Mouse (Mus musculus) forebrain, embryonic 10.5 days (tissue): Measurements from ENCODE around the gene Man1b1. TPM values are rescaled to one million over a fixed set of nuclear protein-coding genes. Genes with fewer than 3 reads are reported as not detected.

ENCODE experiments used
- DNase-seq: peaks from one replicate; pipeline ENCODE4 v3.0.0-alpha.2; 2017; ENCODE audit warnings: low spot score; ENCODE audit errors: extremely low spot score
- H3K27ac ChIP-seq: fragments of 300-500 bp; sonication (generic); 2 replicates; pipeline ENCODE4 v1.5.1; 2016; ENCODE audit warnings: mild to moderate bottlenecking
- H3K27me3 ChIP-seq: fragments of 300-500 bp; sonication (generic); 2 replicates; pipeline ENCODE4 v1.6.1; 2016; ENCODE audit warnings: mild to moderate bottlenecking; ENCODE audit not compliant: poor library complexity, severe bottlenecking
- H3K36me3 ChIP-seq: fragments of 300-500 bp; sonication (generic); replicated peaks from 2 replicates; pipeline ENCODE4 v1.6.1; 2016; ENCODE audit warnings: mild to moderate bottlenecking, moderate library complexity
- H3K4me1 ChIP-seq: fragments of 300-500 bp; sonication (generic); 2 replicates; pipeline ENCODE4 v1.6.1; 2016
- H3K4me3 ChIP-seq: fragments of 300-500 bp; sonication (generic); 2 replicates; pipeline ENCODE4 v1.5.1; 2016; ENCODE audit warnings: mild to moderate bottlenecking, moderate library complexity
- H3K9me3 ChIP-seq: fragments of 300-500 bp; sonication (generic); 2 replicates; pipeline ENCODE4 v1.6.1; 2016; ENCODE audit warnings: mild to moderate bottlenecking, moderate library complexity
- WGBS: fragments of 180-500 bp; shearing (Covaris S2); methylation state at CpG from one replicate; pipeline ENCODE4 v1.1.7; 2016; 5-methylcytosine and 5-hydroxymethylcytosine counted together
- polyA plus RNA-seq: library from polyadenylated mRNA; unstranded; fragments of >200 nt; fragmentation: Nextera tagmentation; extraction: Ambion mirVana; gene quantifications from 2 replicates; pipeline ENCODE4 v1.2.1, GENCODE M21; 2016

Gene Man1b1
- polyA plus RNA-seq, 1 experiment from 2014 or later = 53.5 TPM

DNA sequence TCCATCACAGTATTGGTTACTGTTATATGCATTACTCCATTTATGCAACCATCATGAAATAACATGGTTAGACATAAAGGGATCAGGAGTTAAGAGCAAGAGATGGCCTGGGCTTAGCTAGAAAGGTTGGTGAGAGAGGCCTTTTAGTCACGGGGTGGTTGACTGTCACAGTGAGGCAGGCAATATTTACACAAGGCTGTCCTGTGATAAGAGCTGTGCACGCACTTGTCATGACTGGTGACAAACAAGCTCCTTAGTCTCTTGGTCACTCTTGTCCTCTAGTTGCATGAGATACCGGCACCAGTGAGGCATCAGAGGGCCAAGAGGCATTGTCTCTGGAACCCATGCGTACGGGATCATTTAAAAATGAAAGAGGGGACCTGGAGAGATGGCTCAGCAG lies 52.4 kb downstream of the Man1b1 start:
- Histone ChIP-seq H3K27me3 (no peaks in the 10 kb centered on the region), H3K4me3 (no peak overlapping the region), H3K36me3 (no peaks in the 10 kb centered on the region), H3K4me1 (no peaks in the 10 kb centered on the region), H3K9me3 (no peaks in the 10 kb centered on the region), H3K27ac (no peak overlapping the region)
- 83% methylated on average over 5 of the region's 5 CpGs for WGBS
- DNase-seq = no peak

GRCm38 (mm10) chr2:25391266-25391665 lies 59.1 kb downstream of the Man1b1 start:
- Histone ChIP-seq H3K9me3 (no peaks in the 10 kb centered on the region), H3K36me3 (no peaks in the 10 kb centered on the region), H3K4me1 (peaks cover 22% of the 10 kb centered on the region), H3K4me3 (no peak overlapping the region), H3K27ac (no peak overlapping the region), H3K27me3 (peaks cover 30% of the 10 kb centered on the region)
- WGBS = 80% methylated on average over 5 of the region's 5 CpGs
- no peak for DNase-seq

- Histone ChIP-seq H3K27me3 (peaks cover 63% of the 10 kb centered on the region), H3K9me3 (no peaks in the 10 kb centered on the region), H3K4me3 (0 out of 2 replicates have a peak overlapping the region, but pooled peaks have one; percentile 2), H3K27ac (no peak overlapping the region), H3K4me1 (peaks cover 26% of the 10 kb centered on the region), H3K36me3 (no peaks in the 10 kb centered on the region)
- WGBS = 35% methylated on average over 3 of the region's 3 CpGs
- no peak for DNase-seq
Measured at GRCm38 (mm10) chr2:25394281-25395221, 62.4 kb downstream of the Man1b1 start.

- under 1% methylated on average over 57 of the region's 57 CpGs for WGBS
- Histone ChIP-seq H3K4me1 (peaks cover 31% of the 10 kb centered on the region), H3K27me3 (peaks cover 77% of the 10 kb centered on the region), H3K9me3 (no peaks in the 10 kb centered on the region), H3K4me3 (peak within 1 kb of the TSS; percentile 52), H3K27ac (no peak within 1 kb of the TSS), H3K36me3 (no peaks in the 10 kb centered on the region)
- no peak for DNase-seq
Measured at GRCm38 (mm10) chr2:25395721-25396596, 63.8 kb downstream of the Man1b1 start, which contains the start of gene Entpd2. Gene Entpd2 (plus strand): TSS chr2:25395874.

- Histone ChIP-seq H3K27me3 (peaks cover 83% of the 10 kb centered on the region), H3K27ac (no peak overlapping the region), H3K36me3 (no peaks in the 10 kb centered on the region), H3K4me1 (peaks cover 31% of the 10 kb centered on the region), H3K4me3 (no peak overlapping the region), H3K9me3 (no peaks in the 10 kb centered on the region)
- WGBS = 34% methylated on average over 3 of the region's 3 CpGs
- no peak for DNase-seq
Measured at GRCm38 (mm10) chr2:25396597-25396983, 64.5 kb downstream of the Man1b1 start.

GRCm38 (mm10) chr2:25397010-25397409 lies 64.9 kb downstream of the Man1b1 start:
- H3K27me3 ChIP-seq = peaks cover 87% of the 10 kb centered on the region
- no peaks in the 10 kb centered on the region for H3K36me3 ChIP-seq
- H3K4me1 ChIP-seq = peaks cover 31% of the 10 kb centered on the region
- WGBS = 52% methylated on average over 1 of the region's 1 CpGs
- no peak for DNase-seq
- no peaks in the 10 kb centered on the region for H3K9me3 ChIP-seq
- no peak overlapping the region for H3K4me3 ChIP-seq
- no peak overlapping the region for H3K27ac ChIP-seq

- peaks cover 93% of the 10 kb centered on the region for H3K27me3 ChIP-seq
- no peak for DNase-seq
Measured at GRCm38 (mm10) chr2:25398065-25398464, 65.9 kb downstream of the Man1b1 start.

DNA sequence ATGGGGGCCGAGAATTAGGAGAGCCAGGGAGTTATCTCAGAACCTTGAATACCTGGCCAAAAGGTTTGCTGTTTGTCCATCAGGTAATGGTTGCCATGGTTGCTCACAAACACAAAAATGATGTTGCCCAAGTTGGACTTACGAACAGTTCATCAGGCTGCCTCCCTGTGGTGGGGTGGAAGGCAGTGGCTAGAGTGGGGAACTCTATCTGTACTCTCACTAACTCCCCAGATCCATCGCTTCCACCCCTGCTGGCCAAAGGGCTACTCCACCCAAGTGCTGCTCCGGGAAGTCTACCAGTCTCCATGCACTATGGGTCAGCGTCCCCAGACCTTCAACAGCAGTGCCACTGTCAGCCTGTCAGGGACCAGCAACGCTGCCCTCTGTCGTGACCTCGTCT lies 66.9 kb downstream of the Man1b1 start, which contains the start of gene Npdc1:
Gene Npdc1, plus strand, starts transcription at position 301 of the 400 bp plus-strand sequence.
- no peak within 1 kb of the TSS for H3K27ac ChIP-seq
- peaks cover 99% of the 10 kb centered on the region for H3K27me3 ChIP-seq
- H3K4me1 ChIP-seq = peaks cover 50% of the 10 kb centered on the region
- WGBS = 66% methylated on average over 8 of the region's 8 CpGs
- H3K36me3 ChIP-seq = no peaks in the 10 kb centered on the region
- no peak within 1 kb of the TSS for H3K4me3 ChIP-seq
- DNase-seq = no peak
- no peaks in the 10 kb centered on the region for H3K9me3 ChIP-seq

More at GRCm38 (mm10) chr2:25398065-25398464, 65.9 kb downstream of the Man1b1 start:
- WGBS = 92% methylated on average over 7 of the region's 7 CpGs
- Histone ChIP-seq H3K4me3 (no peak overlapping the region), H3K9me3 (no peaks in the 10 kb centered on the region), H3K36me3 (no peaks in the 10 kb centered on the region), H3K4me1 (peaks cover 41% of the 10 kb centered on the region), H3K27ac (no peak overlapping the region)

- no peaks in the 10 kb centered on the region; the same call in 1 of the 2 replicates for H3K36me3 ChIP-seq
- H3K4me3 ChIP-seq = peak overlapping the region; percentile 35
- 24% methylated on average over 16 of the region's 16 CpGs for WGBS
- H3K27ac ChIP-seq = no peak overlapping the region
- no peaks in the 10 kb centered on the region for H3K9me3 ChIP-seq
- H3K27me3 ChIP-seq = peaks cover 95% of the 10 kb centered on the region
- DNase-seq = no peak
- H3K4me1 ChIP-seq = peaks cover 46% of the 10 kb centered on the region
Measured at GRCm38 (mm10) chr2:25400291-25400690, 68.2 kb downstream of the Man1b1 start.

GRCm38 (mm10) chr2:25400764-25401163 lies 68.6 kb downstream of the Man1b1 start:
- no peaks in the 10 kb centered on the region for H3K9me3 ChIP-seq
- H3K4me1 ChIP-seq = peaks cover 41% of the 10 kb centered on the region
- peak overlapping the region; percentile 35 for H3K4me3 ChIP-seq
- no peak overlapping the region for H3K27ac ChIP-seq
- H3K36me3 ChIP-seq = no peaks in the 10 kb centered on the region; the same call in 1 of the 2 replicates
- DNase-seq = no peak
- 3% methylated on average over 17 of the region's 17 CpGs for WGBS
- peaks cover 90% of the 10 kb centered on the region for H3K27me3 ChIP-seq
